Mouse (Mus musculus): Measurements from ENCODE around the gene D11Wsu47e. TPM values are rescaled to one million over a fixed set of nuclear protein-coding genes. Genes with fewer than 3 reads are reported as not detected.
A peak's percentile ranks its signal among the peaks of the same experiment; 100 is the strongest.

D11Wsu47e gene
- polyA plus RNA-seq, 1 experiment from 2014 or later, result 26.3 TPM

DNA sequence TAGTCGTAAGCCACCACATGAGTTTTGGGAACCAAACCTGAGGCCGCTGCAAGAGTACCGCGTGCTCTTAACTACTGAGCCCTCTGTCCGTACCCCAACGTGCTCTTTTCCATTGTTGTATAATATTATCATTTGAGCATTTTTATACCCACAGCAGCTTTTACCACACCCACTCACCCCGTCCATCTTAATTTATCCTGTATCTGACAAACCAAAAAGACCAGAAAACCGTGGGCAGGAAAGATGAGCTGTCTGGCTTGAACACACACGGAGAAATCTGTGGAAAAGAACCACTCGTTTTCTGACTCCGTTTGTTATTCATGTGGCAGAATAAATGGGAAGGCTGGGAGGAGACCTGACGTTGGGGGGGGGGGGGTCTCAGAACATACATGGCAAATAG lies 6.3 kb downstream of the D11Wsu47e start:
- WGBS, result 92% methylated on average over 12 of the region's 12 CpGs
- Histone ChIP-seq H3K9me3 (no peaks in the 10 kb centered on the region), H3K4me3 (no peak overlapping the region), H3K27ac (no peak overlapping the region), H3K27me3 (ENCODE audit: insufficient read depth, poor library complexity, severe bottlenecking) (no peaks in the 10 kb centered on the region), H3K4me1 (peaks cover 7% of the 10 kb centered on the region; the same call in 1 of the 2 replicates), H3K36me3 (peaks cover 79% of the 10 kb centered on the region)
- DNase-seq (ENCODE audit: low spot score), result no peak

GRCm38 (mm10) chr11:113691318-113691717 lies 7.1 kb downstream of the D11Wsu47e start:
- WGBS, result 90% methylated on average over 5 of the region's 5 CpGs
- H3K9me3 ChIP-seq, result no peaks in the 10 kb centered on the region
- H3K27me3 ChIP-seq (ENCODE audit: insufficient read depth, poor library complexity, severe bottlenecking), result no peaks in the 10 kb centered on the region
- DNase-seq (ENCODE audit: low spot score), result no peak
- H3K4me3 ChIP-seq, result no peak overlapping the region
- H3K4me1 ChIP-seq, result peaks cover 7% of the 10 kb centered on the region; the same call in 1 of the 2 replicates
- peaks cover 87% of the 10 kb centered on the region for H3K36me3 ChIP-seq
- H3K27ac ChIP-seq, result no peak overlapping the region

GRCm38 (mm10) chr11:113691851-113692250 lies 7.6 kb downstream of the D11Wsu47e start:
- Histone ChIP-seq H3K4me3 (no peak overlapping the region), H3K36me3 (peaks cover 93% of the 10 kb centered on the region), H3K4me1 (peaks cover 2% of the 10 kb centered on the region; the same call in 1 of the 2 replicates), H3K27me3 (ENCODE audit: insufficient read depth, poor library complexity, severe bottlenecking) (no peaks in the 10 kb centered on the region), H3K27ac (no peak overlapping the region), H3K9me3 (no peaks in the 10 kb centered on the region)
- DNase-seq (ENCODE audit: low spot score), result no peak
- WGBS, result 85% methylated on average over 3 of the region's 3 CpGs

DNA sequence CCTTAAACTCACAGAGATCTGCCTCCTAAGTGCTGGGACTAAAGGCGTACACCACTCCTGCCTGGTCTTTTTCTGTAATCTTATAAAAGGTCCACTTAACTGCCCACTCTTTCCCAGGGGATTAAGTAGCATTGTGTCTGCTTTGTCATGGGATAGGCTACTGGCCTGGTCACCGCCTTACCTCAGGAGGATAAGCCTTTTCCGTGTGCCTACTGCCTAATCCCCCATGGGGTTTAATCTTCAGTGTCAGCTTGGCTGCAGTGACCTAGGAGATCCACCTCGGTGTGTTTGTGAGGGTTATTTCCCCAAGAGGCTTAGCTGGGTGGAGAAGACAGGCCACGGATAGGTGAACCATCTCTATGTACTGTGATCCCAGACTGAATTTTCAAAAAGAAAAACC lies 13.4 kb downstream of the D11Wsu47e start:
- Histone ChIP-seq H3K36me3 (peaks cover 50% of the 10 kb centered on the region), H3K9me3 (no peaks in the 10 kb centered on the region), H3K27me3 (ENCODE audit: insufficient read depth, poor library complexity, severe bottlenecking) (no peaks in the 10 kb centered on the region), H3K4me3 (no peak overlapping the region), H3K4me1 (0 out of 2 replicates have a peak, but pooled peaks cover 11% of the 10 kb centered on the region), H3K27ac (no peak overlapping the region)
- 73% methylated on average over 5 of the region's 5 CpGs for WGBS
- no peak for DNase-seq (ENCODE audit: low spot score)

GRCm38 (mm10) chr11:113698013-113698545 lies 13.9 kb downstream of the D11Wsu47e start:
- Histone ChIP-seq H3K9me3 (no peaks in the 10 kb centered on the region), H3K4me3 (no peak overlapping the region), H3K4me1 (0 out of 2 replicates have a peak, but pooled peaks cover 11% of the 10 kb centered on the region), H3K27me3 (ENCODE audit: insufficient read depth, poor library complexity, severe bottlenecking) (no peaks in the 10 kb centered on the region), H3K36me3 (peaks cover 45% of the 10 kb centered on the region), H3K27ac (no peak overlapping the region)
- WGBS, result 82% methylated on average over 12 of the region's 12 CpGs
- DNase-seq (ENCODE audit: low spot score), result no peak

DNA sequence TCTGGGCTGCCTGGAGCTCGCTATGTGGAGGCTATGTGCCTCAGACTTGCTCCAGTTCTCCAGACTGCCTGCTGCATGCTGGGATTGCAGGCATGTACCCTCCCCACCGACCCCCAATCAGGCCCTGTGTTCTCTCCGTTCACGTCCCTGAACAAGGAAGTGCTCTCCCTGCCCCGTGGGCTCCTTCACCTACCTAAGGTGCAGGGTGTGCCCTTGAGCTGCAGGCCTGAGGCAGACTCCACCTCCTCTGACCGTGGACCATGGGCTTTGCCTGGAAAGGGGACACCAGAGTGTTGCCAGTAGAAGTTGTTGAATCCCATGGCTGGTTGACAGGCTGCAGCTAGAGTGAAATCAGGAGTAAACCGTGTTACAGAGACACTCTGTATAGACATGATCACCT lies 15.4 kb downstream of the D11Wsu47e start:
- Histone ChIP-seq H3K4me3 (no peak overlapping the region), H3K4me1 (0 out of 2 replicates have a peak, but pooled peaks cover 11% of the 10 kb centered on the region), H3K27me3 (ENCODE audit: insufficient read depth, poor library complexity, severe bottlenecking) (no peaks in the 10 kb centered on the region), H3K36me3 (peaks cover 30% of the 10 kb centered on the region), H3K27ac (no peak overlapping the region), H3K9me3 (no peaks in the 10 kb centered on the region)
- DNase-seq (ENCODE audit: low spot score), result no peak
- 84% methylated on average over 7 of the region's 7 CpGs for whole genome bisulfite sequencing

DNA sequence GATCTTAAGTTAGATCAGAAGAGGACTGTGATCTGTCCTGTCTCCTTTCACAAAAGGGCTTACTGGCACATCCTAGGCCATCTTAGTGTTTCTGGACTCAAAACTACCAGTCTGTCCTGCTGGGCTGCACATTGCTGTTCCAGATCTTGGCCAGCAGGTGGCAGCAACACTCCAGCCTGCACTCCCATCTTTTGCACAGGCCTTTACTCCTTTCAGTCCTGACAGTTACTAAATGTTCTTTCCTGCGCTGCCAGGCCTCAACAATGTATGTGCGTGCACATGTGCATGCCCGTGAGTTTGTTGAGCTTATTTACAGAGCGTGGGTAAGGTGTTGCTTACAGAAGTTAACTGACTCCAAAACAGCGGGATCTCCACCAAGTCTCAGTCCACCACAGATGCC lies 19.5 kb downstream of the D11Wsu47e start:
- H3K27me3 ChIP-seq (ENCODE audit: insufficient read depth, poor library complexity, severe bottlenecking), result peaks cover 11% of the 10 kb centered on the region; the same call in 1 of the 2 replicates
- DNase-seq (ENCODE audit: low spot score), result peak; percentile 90
- H3K4me3 ChIP-seq, result no peak overlapping the region
- H3K36me3 ChIP-seq, result peaks cover 7% of the 10 kb centered on the region; the same call in 1 of the 2 replicates
- H3K27ac ChIP-seq, result no peak overlapping the region
- peaks cover 2% of the 10 kb centered on the region; the same call in 1 of the 2 replicates for H3K4me1 ChIP-seq
- H3K9me3 ChIP-seq, result no peaks in the 10 kb centered on the region
- 36% methylated on average over 5 of the region's 5 CpGs for WGBS

- Histone ChIP-seq H3K4me1 (peaks cover 26% of the 10 kb centered on the region), H3K36me3 (peaks cover 7% of the 10 kb centered on the region; the same call in 1 of the 2 replicates), H3K27ac (no peak overlapping the region), H3K4me3 (no peak overlapping the region), H3K27me3 (ENCODE audit: insufficient read depth, poor library complexity, severe bottlenecking) (peaks cover 22% of the 10 kb centered on the region), H3K9me3 (no peaks in the 10 kb centered on the region)
- DNase-seq (ENCODE audit: low spot score), result no peak
- WGBS, result 75% methylated on average over 15 of the region's 15 CpGs
Observed at GRCm38 (mm10) chr11:113705966-113706652, 21.9 kb downstream of the D11Wsu47e start.

GRCm38 (mm10) chr11:113708629-113709213 lies 24.5 kb downstream of the D11Wsu47e start:
- 44% methylated on average over 19 of the region's 19 CpGs for WGBS
- Histone ChIP-seq H3K4me1 (peaks cover 27% of the 10 kb centered on the region), H3K36me3 (peaks cover 7% of the 10 kb centered on the region; the same call in 1 of the 2 replicates), H3K27me3 (ENCODE audit: insufficient read depth, poor library complexity, severe bottlenecking) (peaks cover 22% of the 10 kb centered on the region), H3K4me3 (peak overlapping the region; percentile 36; the same call in 1 of the 2 replicates), H3K27ac (peak overlapping the region; percentile 72), H3K9me3 (no peaks in the 10 kb centered on the region)
- no peak for DNase-seq (ENCODE audit: low spot score)

- peak overlapping the region; percentile 72 for H3K27ac ChIP-seq
- no peaks in the 10 kb centered on the region for H3K9me3 ChIP-seq
- WGBS, result 12% methylated on average over 15 of the region's 15 CpGs
- DNase-seq (ENCODE audit: low spot score), result no peak
- peaks cover 22% of the 10 kb centered on the region for H3K27me3 ChIP-seq (ENCODE audit: insufficient read depth, poor library complexity, severe bottlenecking)
- peak overlapping the region; percentile 36 for H3K4me3 ChIP-seq
- peaks cover 27% of the 10 kb centered on the region for H3K4me1 ChIP-seq
- peaks cover 7% of the 10 kb centered on the region; the same call in 1 of the 2 replicates for H3K36me3 ChIP-seq
Observed at GRCm38 (mm10) chr11:113709272-113709671, 25.1 kb downstream of the D11Wsu47e start.

DNA sequence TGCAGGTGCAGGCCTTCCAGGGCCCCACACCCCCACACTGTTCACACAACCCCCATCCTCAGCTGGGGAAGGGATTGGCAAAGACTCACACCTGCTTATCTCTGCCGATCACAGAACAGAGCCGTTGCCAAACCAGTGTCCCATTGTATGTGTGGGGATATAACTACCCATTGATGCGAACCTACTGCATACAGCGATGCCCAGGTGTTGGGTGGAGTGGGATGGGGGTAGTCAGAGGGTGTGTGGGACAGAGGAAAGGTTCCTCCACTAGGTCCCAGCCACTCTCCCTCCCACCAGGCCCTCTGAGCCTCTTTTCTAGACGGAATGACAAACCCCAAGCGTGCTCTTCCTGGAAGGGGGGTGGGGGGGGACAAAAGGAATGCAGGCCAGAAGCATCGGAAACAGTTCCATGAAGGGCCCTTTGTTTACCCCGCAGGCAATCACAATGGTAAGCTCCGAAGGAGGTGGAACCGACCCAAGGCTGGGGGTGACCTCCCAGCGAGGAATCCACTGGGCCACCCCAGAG lies 25.6 kb downstream of the D11Wsu47e start, which contains the start of gene Cpsf4l:
Cpsf4l (minus strand) TSS at position 287 of the 526 bp plus-strand sequence.
- peaks cover 27% of the 10 kb centered on the region for H3K4me1 ChIP-seq
- WGBS, result 7% methylated on average over 11 of the region's 11 CpGs
- peaks cover 22% of the 10 kb centered on the region for H3K27me3 ChIP-seq (ENCODE audit: insufficient read depth, poor library complexity, severe bottlenecking)
- H3K36me3 ChIP-seq, result peaks cover 7% of the 10 kb centered on the region; the same call in 1 of the 2 replicates
- H3K9me3 ChIP-seq, result no peaks in the 10 kb centered on the region
- peak within 1 kb of the TSS; percentile 36 for H3K4me3 ChIP-seq
- no peak for DNase-seq (ENCODE audit: low spot score)
- H3K27ac ChIP-seq, result peak within 1 kb of the TSS; percentile 81

GRCm38 (mm10) chr11:113710257-113710777 lies 26.1 kb downstream of the D11Wsu47e start:
- peaks cover 27% of the 10 kb centered on the region for H3K4me1 ChIP-seq
- H3K4me3 ChIP-seq, result peak overlapping the region; percentile 35
- peak overlapping the region; percentile 81 for H3K27ac ChIP-seq
- WGBS, result 8% methylated on average over 10 of the region's 10 CpGs
- peaks cover 7% of the 10 kb centered on the region; the same call in 1 of the 2 replicates for H3K36me3 ChIP-seq
- no peaks in the 10 kb centered on the region for H3K9me3 ChIP-seq
- H3K27me3 ChIP-seq (ENCODE audit: insufficient read depth, poor library complexity, severe bottlenecking), result peaks cover 22% of the 10 kb centered on the region
- DNase-seq (ENCODE audit: low spot score), result no peak
